In genomic region chr1:64796867-64797582, GRCm38 (mm10) we compare ENCODE assay signal across 15 mouse cellular contexts. TPM values are rescaled to one million over a fixed set of nuclear protein-coding genes. Genes with fewer than 3 reads are reported as not detected.
DNase-seq lines count a peak whose midpoint lies in the region; ATAC-seq and TF ChIP-seq lines count a peak whose summit lies in the region.
"Had no signal": no experiment of that assay in that cellular context is flagged by ENCODE, and none has a peak within 500 bp of the region (broad histone marks: within the 10 kb centered on the region; RNA-seq: fewer than 3 reads in every experiment).

No protein-coding gene starts in this region.

- peaks cover 1% of the 10 kb centered on the region; the same call in 1 of the 2 replicates for H3K36me3 ChIP-seq in testis, adult 2 months (ENCODE audit: control insufficient read depth, insufficient read depth, low read length)
- peaks cover 41% of the 10 kb centered on the region for H3K36me3 ChIP-seq in macrophage (ENCODE audit: inconsistent target)
- H3K36me3 ChIP-seq in stomach, embryonic 16.5 days (ENCODE audit: control insufficient read depth, insufficient read depth, low read length) = no peaks in the 10 kb centered on the region

- no peak overlapping the region for H3K4me2 ChIP-seq in stomach, embryonic 16.5 days (ENCODE audit: low read depth, low read length)
- H3K4me2 ChIP-seq: neural tube, embryonic 12.5 days had no signal

- TF ChIP-seq POLR2A in testis, adult 2 months (IDR thresholded peaks at IDR 0.05; ENCODE audit: control insufficient read depth, low read depth, low read length) = no peak

- 0 out of 2 replicates have a peak, but pooled peaks cover 4% of the 10 kb centered on the region for H3K79me2 ChIP-seq in macrophage (ENCODE audit: inconsistent target)

- H3K27me3 ChIP-seq in testis, adult 2 months (ENCODE audit: control insufficient read depth, insufficient read depth, low read length) = no peaks in the 10 kb centered on the region
- H3K27me3 ChIP-seq in stomach, embryonic 16.5 days (ENCODE audit: control insufficient read depth, insufficient read depth, low read length) = no peaks in the 10 kb centered on the region
- H3K27me3 ChIP-seq: neural tube, embryonic 12.5 days had no signal

- WGBS in macrophage (ENCODE audit: missing documents) = 48% methylated on average over 6 of the region's 6 CpGs
- WGBS in stomach, embryonic 16.5 days = 64% methylated on average over 6 of the region's 6 CpGs

- no peak overlapping the region for H3K9ac ChIP-seq in stomach, embryonic 16.5 days (ENCODE audit: low read length)
- H3K9ac ChIP-seq: neural tube, embryonic 12.5 days had no signal

- no peak for TF ChIP-seq CTCF in testis, adult 2 months (IDR thresholded peaks at IDR 0.05; ENCODE audit: control insufficient read depth, insufficient read depth, insufficient replicate concordance, low read depth, low read length)

- ATAC-seq in activated CD4-positive, CD25-positive, alpha-beta regulatory T cell, adult 4 months = peak; percentile 85
- no peak for ATAC-seq in stomach, embryonic 16.5 days (ENCODE audit: insufficient read depth, low FRiP score)
- ATAC-seq: forebrain, embryonic 16.5 days had no signal

- H3K9me3 ChIP-seq in stomach, embryonic 16.5 days (replicated peaks; ENCODE audit: control insufficient read depth, low read length) = no peaks in the 10 kb centered on the region
- H3K9me3 ChIP-seq: neural tube, embryonic 12.5 days had no signal

- H3K4me3 ChIP-seq in testis, adult 2 months (ENCODE audit: control insufficient read depth, low read depth, low read length) = no peak overlapping the region
- H3K4me3 ChIP-seq in macrophage (ENCODE audit: inconsistent target) = no peak overlapping the region
- no peak overlapping the region for H3K4me3 ChIP-seq in stomach, embryonic 16.5 days (replicated peaks; ENCODE audit: low read length)
- H3K4me3 ChIP-seq: neural tube, embryonic 12.5 days had no signal

- H3K27ac ChIP-seq in testis, adult 2 months (ENCODE audit: control insufficient read depth, insufficient read depth, low read depth, low read length) = peak overlapping the region; percentile 10; the same call in 1 of the 2 replicates
- peak overlapping the region; percentile 52 for H3K27ac ChIP-seq in macrophage
- H3K27ac ChIP-seq in stomach, embryonic 16.5 days (ENCODE audit: low read length) = peak overlapping the region; percentile 55; the same call in 1 of the 2 replicates
- H3K27ac ChIP-seq: neural tube, embryonic 12.5 days had no signal

- no peaks in the 10 kb centered on the region for H3K4me1 ChIP-seq in testis, adult 2 months (ENCODE audit: control insufficient read depth, insufficient read depth, low read length)
- H3K4me1 ChIP-seq in stomach, embryonic 16.5 days (ENCODE audit: control insufficient read depth, insufficient read depth, low read length) = peaks cover 13% of the 10 kb centered on the region

- no peak for DNase-seq in testis, postnatal 14 days (ENCODE audit: low spot score)
- DNase-seq in MN1 (ENCODE audit: low spot score) = no peak
- DNase-seq in cerebellum, postnatal 10 days = no peak
- no peak for DNase-seq in left cerebral cortex, adult 8-10 months (ENCODE audit: low spot score in 2 of 2)
- DNase-seq: cerebellum, postnatal 14 days; gastrocnemius, postnatal 36 days; heart, postnatal 10 days; layer of hippocampus, adult 9-11 months; thymus, adult 18-20 months had no signal

RNA-seq across cellular contexts. Expression of gene Fzd5, which starts 59.5 kb away (rescaled TPM):
- 1.8 and 1.9 TPM in 2 replicates for polyA plus RNA-seq in testis, adult 2 months (2012; rRNA removed)
- under 1 TPM; 0.53 to 0.64 TPM for polyA plus RNA-seq in activated CD4-positive, CD25-positive, alpha-beta regulatory T cell, adult 4 months (2017; shearing (Covaris generic))
- total RNA-seq in macrophage (2018; cell fraction: chromatin; rRNA removed) = 10 to 100 TPM in 5 of 26 experiments, 1 to 10 TPM in 21; 3.1 to 16.1 (median 5.3) TPM
- total RNA-seq in macrophage (2018; cell fraction: cytosol; rRNA removed) = 10 to 100 TPM in 6 of 26 experiments, 1 to 10 TPM in 20; 3.6 to 20.8 (median 7.0) TPM
- total RNA-seq in macrophage (2018; cell fraction: nucleus; rRNA removed) = 10 to 100 TPM in 20 of 26 experiments, 1 to 10 TPM in 6; 8.1 to 32.1 (median 12.2) TPM
- polyA plus RNA-seq in macrophage (2018) = 2.5 to 4.4 TPM (median 3.1 TPM) in 3 replicates
- polyA plus RNA-seq in stomach, embryonic 16.5 days (2015; fragmentation: Nextera tagmentation; extraction: Ambion mirVana) = 5.5 and 5.7 TPM in 2 replicates
- total RNA-seq in left cerebral cortex, adult 8-10 months (2022) = 1 to 10 TPM; 2.2 to 2.8 (median 2.6) TPM
